Mouse (Mus musculus) olfactory bulb, adult 2 months (tissue): ENCODE measurements around the gene Gm45713.

Experiments
- CTCF ChIP-seq: fragments of 200-500 bp; IDR thresholded peaks from 2 replicates; pipeline ENCODE4 v1.5.1; 2012; ENCODE audit warnings: low read depth, mild to moderate bottlenecking, low read length, moderate library complexity; ENCODE audit not compliant: insufficient read depth
- POLR2A ChIP-seq: fragments of 200-500 bp; IDR thresholded peaks from 2 replicates; pipeline ENCODE4 v1.6.1; 2012; ENCODE audit warnings: mild to moderate bottlenecking, low read depth, low read length, moderate library complexity; ENCODE audit not compliant: insufficient read depth

- TF ChIP-seq CTCF (no peak), POLR2A (no peak)
Measured at GRCm38 (mm10) chr7:45156206-45156605, 20.2 kb upstream of the Gm45713 start.
